10 mouse cellular contexts compared by ENCODE assay signal in the genomic region with DNA sequence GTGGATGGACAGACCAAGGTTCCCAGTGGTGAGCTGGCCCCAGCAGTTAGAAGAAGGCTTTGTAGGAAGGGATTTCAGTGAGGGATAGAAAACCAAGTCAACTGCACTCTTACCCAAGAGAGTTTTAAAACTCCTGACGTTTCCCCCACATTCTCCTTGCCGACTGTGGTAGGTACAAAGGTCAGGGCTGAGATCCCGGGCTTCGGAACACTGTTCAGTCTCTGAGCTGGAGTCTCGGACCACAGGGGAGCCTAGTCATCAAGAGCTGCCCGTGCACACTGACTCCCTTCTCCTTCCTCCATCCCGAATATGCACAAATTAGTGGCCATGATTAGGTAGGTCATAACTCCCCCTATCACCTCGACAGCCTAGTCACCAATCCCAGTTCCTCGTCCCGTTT. TPM values are rescaled to one million over a fixed set of nuclear protein-coding genes. Genes with fewer than 3 reads are reported as not detected.
DNase-seq lines count a peak whose midpoint lies in the region; ATAC-seq and TF ChIP-seq lines count a peak whose summit lies in the region.
"Had no signal": no experiment of that assay in that cellular context is flagged by ENCODE, and none has a peak within 500 bp of the region (broad histone marks: within the 10 kb centered on the region; RNA-seq: fewer than 3 reads in every experiment).

No protein-coding gene starts in this region.

- peak overlapping the region; percentile 59 for H3K4me3 ChIP-seq in cerebellum, adult 2 months (replicated peaks; ENCODE audit: insufficient read depth, low read depth, low read length)
- no peak overlapping the region for H3K4me3 ChIP-seq in kidney, embryonic 15.5 days (replicated peaks)
- peak overlapping the region; percentile 6 for H3K4me3 ChIP-seq in hindbrain, embryonic 16.5 days (ENCODE audit: low read length)
- H3K4me3 ChIP-seq in midbrain, embryonic 13.5 days (replicated peaks) = peak overlapping the region; percentile 69; the same call in 1 of the 2 replicates
- H3K4me3 ChIP-seq in limb, embryonic 10.5 days = no peak overlapping the region
- H3K4me3 ChIP-seq: myocyte had no signal

- no peak for ATAC-seq in kidney, embryonic 15.5 days (replicated peaks; ENCODE audit: low FRiP score)
- ATAC-seq in hindbrain, embryonic 16.5 days = no peak
- ATAC-seq in midbrain, embryonic 13.5 days = no peak

- no peaks in the 10 kb centered on the region for H3K9me3 ChIP-seq in kidney, embryonic 15.5 days (replicated peaks)
- H3K9me3 ChIP-seq in hindbrain, embryonic 16.5 days (ENCODE audit: control insufficient read depth, low read length) = no peaks in the 10 kb centered on the region
- H3K9me3 ChIP-seq in midbrain, embryonic 13.5 days = no peaks in the 10 kb centered on the region
- H3K9me3 ChIP-seq in limb, embryonic 10.5 days (replicated peaks) = no peaks in the 10 kb centered on the region

- TF ChIP-seq POLR2A in cerebellum, adult 2 months (IDR thresholded peaks at IDR 0.05; ENCODE audit: borderline replicate concordance, insufficient read depth, low read length) = no peak

- H3K9ac ChIP-seq in kidney, embryonic 15.5 days = no peak overlapping the region
- no peak overlapping the region for H3K9ac ChIP-seq in hindbrain, embryonic 16.5 days (ENCODE audit: low read depth, low read length)
- H3K9ac ChIP-seq in midbrain, embryonic 13.5 days (replicated peaks) = no peak overlapping the region

- no peaks in the 10 kb centered on the region for H3K27me3 ChIP-seq in cerebellum, adult 2 months (ENCODE audit: control insufficient read depth, insufficient read depth, low read length)
- H3K27me3 ChIP-seq in kidney, embryonic 15.5 days = peaks cover 16% of the 10 kb centered on the region
- no peaks in the 10 kb centered on the region for H3K27me3 ChIP-seq in hindbrain, embryonic 16.5 days (replicated peaks; ENCODE audit: control insufficient read depth, insufficient read depth, low read length)
- peaks cover 6% of the 10 kb centered on the region; the same call in 1 of the 2 replicates for H3K27me3 ChIP-seq in midbrain, embryonic 13.5 days
- H3K27me3 ChIP-seq in limb, embryonic 10.5 days (ENCODE audit: low read depth, poor library complexity, severe bottlenecking) = peaks cover 59% of the 10 kb centered on the region

- peak in 1 of 2 experiments; percentile 34 for DNase-seq in cerebellum, adult 2 months
- no peak for DNase-seq in cerebellum, adult 11 months
- DNase-seq in kidney, adult 11 months = peak; percentile 69
- no peak for DNase-seq in limb, embryonic 10.5 days (ENCODE audit: low spot score)
- no peak for DNase-seq in natural killer cell, adult 2 months (ENCODE audit: low spot score in 2 of 2)
- DNase-seq: lung, postnatal 10 days had no signal

- H3K36me3 ChIP-seq in kidney, embryonic 15.5 days = no peaks in the 10 kb centered on the region
- H3K36me3 ChIP-seq in hindbrain, embryonic 16.5 days (ENCODE audit: control insufficient read depth, insufficient read depth, low read length) = no peaks in the 10 kb centered on the region
- H3K36me3 ChIP-seq in midbrain, embryonic 13.5 days = no peaks in the 10 kb centered on the region
- no peaks in the 10 kb centered on the region for H3K36me3 ChIP-seq in limb, embryonic 10.5 days

- H3K27ac ChIP-seq in cerebellum, adult 2 months (ENCODE audit: insufficient read depth, low read length) = peak overlapping the region; percentile 9
- H3K27ac ChIP-seq in kidney, embryonic 15.5 days = no peak overlapping the region
- H3K27ac ChIP-seq in hindbrain, embryonic 16.5 days (ENCODE audit: low read depth, low read length) = no peak overlapping the region
- H3K27ac ChIP-seq in midbrain, embryonic 13.5 days = no peak overlapping the region
- H3K27ac ChIP-seq in limb, embryonic 10.5 days = no peak overlapping the region

- no peak for TF ChIP-seq CTCF in cerebellum, adult 2 months (IDR thresholded peaks at IDR 0.05; ENCODE audit: borderline replicate concordance, insufficient read depth, low read depth, low read length)

- peaks cover 9% of the 10 kb centered on the region for H3K4me1 ChIP-seq in cerebellum, adult 2 months (ENCODE audit: control insufficient read depth, insufficient read depth, low read length)
- H3K4me1 ChIP-seq in kidney, embryonic 15.5 days = peaks cover 14% of the 10 kb centered on the region
- peaks cover 10% of the 10 kb centered on the region for H3K4me1 ChIP-seq in hindbrain, embryonic 16.5 days (ENCODE audit: control insufficient read depth, insufficient read depth, low read depth, low read length)
- peaks cover 18% of the 10 kb centered on the region for H3K4me1 ChIP-seq in midbrain, embryonic 13.5 days (replicated peaks)
- H3K4me1 ChIP-seq in limb, embryonic 10.5 days = peaks cover 14% of the 10 kb centered on the region

- WGBS in cerebellum, adult 2 months = 14% methylated on average over 10 of the region's 10 CpGs
- 71% methylated on average over 10 of the region's 10 CpGs for WGBS in kidney, embryonic 15.5 days
- 78% methylated on average over 10 of the region's 10 CpGs for WGBS in hindbrain, embryonic 16.5 days
- 75% methylated on average over 10 of the region's 10 CpGs for WGBS in midbrain, embryonic 13.5 days
- WGBS in limb, embryonic 10.5 days = 79% methylated on average over 10 of the region's 10 CpGs

- no peak overlapping the region for H3K4me2 ChIP-seq in kidney, embryonic 15.5 days
- H3K4me2 ChIP-seq in hindbrain, embryonic 16.5 days (ENCODE audit: low read length) = peak overlapping the region; percentile 90
- H3K4me2 ChIP-seq in midbrain, embryonic 13.5 days (replicated peaks) = peak overlapping the region; percentile 97

RNA-seq across cellular contexts. Expression of a gene that starts 1.5 kb away (rescaled TPM):
- 110 and 130 TPM in 2 replicates for polyA plus RNA-seq in cerebellum, adult 2 months (2012; rRNA removed)
- 35.2 and 35.8 TPM in 2 replicates for polyA plus RNA-seq in kidney, embryonic 15.5 days (2015; fragmentation: Nextera tagmentation; extraction: Ambion mirVana)
- polyA plus RNA-seq in hindbrain, embryonic 16.5 days (2015; fragmentation: Nextera tagmentation; extraction: Ambion mirVana) = 57.3 and 62.1 TPM in 2 replicates
- 31.3 and 34.4 TPM in 2 replicates for polyA plus RNA-seq in midbrain, embryonic 13.5 days (2015; fragmentation: Nextera tagmentation; extraction: Ambion mirVana)
- 13.3 and 16.4 TPM in 2 replicates for polyA plus RNA-seq in limb, embryonic 10.5 days (2016; fragmentation: Nextera tagmentation; extraction: Ambion mirVana)

RNA-seq across cellular contexts. Expression of a gene that starts 47.3 kb away (rescaled TPM):
- 18.9 and 20.5 TPM in 2 replicates for polyA plus RNA-seq in cerebellum, adult 2 months (2012; rRNA removed)
- 12.6 and 14.1 TPM in 2 replicates for polyA plus RNA-seq in kidney, embryonic 15.5 days (2015; fragmentation: Nextera tagmentation; extraction: Ambion mirVana)
- polyA plus RNA-seq in hindbrain, embryonic 16.5 days (2015; fragmentation: Nextera tagmentation; extraction: Ambion mirVana) = 11.2 and 12.8 TPM in 2 replicates
- 14.2 TPM in 2 replicates for polyA plus RNA-seq in midbrain, embryonic 13.5 days (2015; fragmentation: Nextera tagmentation; extraction: Ambion mirVana)
- polyA plus RNA-seq in limb, embryonic 10.5 days (2016; fragmentation: Nextera tagmentation; extraction: Ambion mirVana) = 12.2 and 13.2 TPM in 2 replicates

Comparison
In these comparisons a context has a peak if more than half of its experiments do, and no peak if none do; other contexts are left out.
1. H3K4me3 ChIP-seq: peak in cerebellum, adult 2 months (single experiment), hindbrain, embryonic 16.5 days (single experiment) and midbrain, embryonic 13.5 days (single experiment); none in kidney, embryonic 15.5 days (single experiment) and limb, embryonic 10.5 days (single experiment).